Mouse (Mus musculus): ENCODE results near the gene 2010300C02Rik. TPM values are rescaled to one million over a fixed set of nuclear protein-coding genes. Genes with fewer than 3 reads are reported as not detected.

Gene 2010300C02Rik
- total RNA-seq (2021), result 100 to 1,000 TPM; 399 to 415 TPM
- long read RNA-seq, experiment 1, full-length matches to known transcripts, result 126 of 413 reads
- long read RNA-seq, experiment 1, partial matches to known transcripts, result 63 of 413 reads
- long read RNA-seq, experiment 1, other reads (novel, unspliced or antisense), result 224 of 413 reads
- long read RNA-seq, experiment 2, full-length matches to known transcripts, result 197 of 673 reads
- long read RNA-seq, experiment 2, partial matches to known transcripts, result 103 of 673 reads
- long read RNA-seq, experiment 2, other reads (novel, unspliced or antisense), result 373 of 673 reads

DNA sequence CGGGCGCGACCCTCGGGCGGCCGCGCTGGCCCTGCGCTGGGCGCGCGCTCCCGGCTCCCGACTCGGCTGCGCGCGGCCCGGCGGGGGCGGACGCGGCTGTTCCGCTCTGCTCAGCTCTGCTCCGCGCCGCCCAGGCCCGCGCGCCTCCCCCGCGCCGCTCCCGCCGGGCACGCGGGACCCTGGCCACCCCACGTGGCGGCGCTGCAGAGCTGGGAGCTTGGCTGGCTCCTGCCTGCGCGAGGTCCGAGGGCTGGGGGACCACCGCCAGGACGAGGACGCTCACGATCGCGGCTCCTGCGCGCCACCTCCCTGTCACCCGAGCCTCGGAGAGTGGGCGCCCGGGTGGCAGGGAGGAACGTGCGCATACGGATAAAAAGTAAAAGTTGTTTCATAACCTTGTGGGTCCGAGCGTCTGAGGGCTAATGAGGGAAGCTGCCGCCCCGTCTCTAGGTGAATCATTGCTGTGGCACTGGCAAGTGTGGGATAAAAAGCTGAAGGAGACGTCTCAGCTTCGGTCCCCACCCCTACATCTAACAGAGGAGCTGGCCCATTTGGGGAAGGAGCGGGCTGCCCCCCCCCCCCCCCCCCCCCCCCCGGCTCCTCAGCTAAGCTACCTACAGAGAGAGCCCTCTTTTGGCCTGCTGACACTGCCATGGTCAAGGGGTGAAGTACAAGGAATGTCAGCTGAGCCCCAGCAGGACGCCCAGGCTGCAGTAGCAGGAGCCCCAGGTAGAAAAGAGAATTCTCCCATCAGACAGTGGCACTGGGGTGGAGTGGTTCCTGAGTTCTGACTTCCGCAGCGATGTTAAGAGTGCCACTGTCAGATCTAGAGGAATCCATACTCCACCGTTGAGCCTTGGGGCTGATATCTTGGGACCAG is at the start of gene 2010300C02Rik:
TSS of gene 2010300C02Rik (minus strand) at position 325 of the 880 bp plus-strand sequence.
- Histone ChIP-seq H3K27ac (peak within 1 kb of the TSS; percentile 99), H3K4me3 (peak within 1 kb of the TSS; percentile 76)
- TF ChIP-seq CTCF (conservative IDR thresholded peaks at IDR 0.05), result peak; percentile 70
- DNase-seq (ENCODE audit: low spot score in 2 of 2), result peak; percentile 74 to 85

DNA sequence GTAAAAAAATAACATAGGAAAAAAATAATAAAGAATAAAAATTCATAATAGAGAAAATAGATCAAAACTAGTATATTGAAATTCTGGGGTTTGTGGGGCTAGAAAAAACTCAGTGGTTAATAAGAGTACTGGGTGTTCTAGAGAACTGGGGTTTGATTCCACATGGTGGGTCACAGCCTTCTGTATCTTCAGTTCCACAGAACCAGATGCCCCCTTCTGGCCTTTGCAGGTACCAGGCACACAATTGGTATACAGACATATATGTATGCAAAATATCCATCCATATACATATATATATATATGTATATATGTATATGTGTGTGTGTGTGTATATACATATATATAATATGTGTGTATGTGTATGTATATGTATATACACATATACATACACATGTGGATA is 39.5 kb upstream of the 2010300C02Rik start:
- TF ChIP-seq CTCF (conservative IDR thresholded peaks at IDR 0.05), result peak; percentile 68

GRCm38 (mm10) chr1:37744650-37745259 is 24.9 kb upstream of the 2010300C02Rik start:
- Histone ChIP-seq H3K27ac (peak overlapping the region; percentile 87), H3K4me3 (no peak overlapping the region)
- no peak for TF ChIP-seq CTCF (conservative IDR thresholded peaks at IDR 0.05)
- DNase-seq (ENCODE audit: low spot score in 2 of 2), result peak in 1 of 2 experiments; percentile 55

More for the DNA sequence above, 39.5 kb upstream of the 2010300C02Rik start:
- H3K4me3 ChIP-seq, result no peak overlapping the region
- H3K27ac ChIP-seq, result no peak overlapping the region
- DNase-seq (ENCODE audit: low spot score in 2 of 2), result no peak

DNA sequence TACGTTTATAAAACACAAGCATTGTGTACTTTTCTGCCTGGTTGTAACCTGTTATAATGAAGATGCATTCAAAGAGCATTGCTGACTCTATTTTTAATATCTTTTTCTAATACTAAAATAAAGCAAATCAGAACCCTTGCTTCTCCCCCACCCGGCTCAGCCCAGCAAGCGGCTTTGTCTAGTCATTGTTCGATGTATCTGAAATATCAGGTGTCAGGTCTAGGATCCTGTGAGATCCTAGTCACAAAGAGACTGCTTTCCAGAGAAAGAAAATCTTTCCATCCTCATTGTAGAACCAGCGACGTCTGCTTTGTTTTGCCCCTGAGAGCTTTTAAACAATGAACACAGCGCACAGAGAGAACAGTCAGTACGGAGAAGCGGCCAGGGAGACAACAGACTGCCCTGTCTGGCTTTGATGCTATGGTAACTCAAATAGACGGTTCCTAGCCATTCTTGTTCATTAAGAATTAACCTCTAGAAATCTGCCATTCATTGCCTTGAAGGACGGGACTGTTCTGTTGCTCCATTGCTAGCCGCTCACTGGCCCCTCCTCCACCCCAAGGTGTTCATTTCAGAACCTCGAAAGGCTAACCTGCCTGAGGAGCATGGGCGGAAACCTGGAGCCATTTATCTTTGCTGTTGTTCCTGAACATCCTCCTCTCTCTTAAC is 22.9 kb upstream of the 2010300C02Rik start:
- Histone ChIP-seq H3K27ac (peak overlapping the region; percentile 87), H3K4me3 (peak overlapping the region; percentile 24; the same call in 1 of the 2 replicates)
- TF ChIP-seq CTCF (conservative IDR thresholded peaks at IDR 0.05), result no peak
- DNase-seq (ENCODE audit: low spot score in 2 of 2), result no peak

DNA sequence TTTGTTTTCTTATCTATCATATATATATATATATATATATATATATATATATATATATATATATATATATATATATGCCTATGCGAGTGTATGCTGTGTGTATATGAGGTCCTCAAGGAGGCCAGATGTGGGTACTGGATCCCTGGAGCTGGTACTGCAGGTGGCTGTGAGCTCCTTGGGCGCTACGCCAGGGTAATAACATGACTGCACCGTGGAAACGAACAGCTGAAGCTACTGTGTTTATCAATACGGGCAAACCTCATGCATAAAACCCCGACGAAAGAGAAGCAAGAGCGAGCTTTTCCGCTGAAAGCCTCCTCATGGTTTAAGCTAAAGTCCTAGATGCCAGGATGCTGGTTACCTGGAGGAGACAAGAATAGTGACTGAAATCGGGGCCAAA is 22.2 kb upstream of the 2010300C02Rik start:
- peak overlapping the region; percentile 87 for H3K27ac ChIP-seq
- DNase-seq (ENCODE audit: low spot score in 2 of 2), result no peak
- no peak overlapping the region for H3K4me3 ChIP-seq
- no peak for TF ChIP-seq CTCF (conservative IDR thresholded peaks at IDR 0.05)

- no peak overlapping the region for H3K4me3 ChIP-seq
- no peak for TF ChIP-seq CTCF (conservative IDR thresholded peaks at IDR 0.05)
- no peak for DNase-seq (ENCODE audit: low spot score in 2 of 2)
- no peak overlapping the region for H3K27ac ChIP-seq
These were observed 20.4 kb upstream of the 2010300C02Rik start for GRCm38 (mm10) chr1:37740161-37740802.

- no peak for DNase-seq (ENCODE audit: low spot score in 2 of 2)
- H3K27ac ChIP-seq, result no peak overlapping the region
- TF ChIP-seq CTCF (conservative IDR thresholded peaks at IDR 0.05), result no peak
- no peak overlapping the region for H3K4me3 ChIP-seq
These were observed 19.0 kb upstream of the 2010300C02Rik start for GRCm38 (mm10) chr1:37738895-37739294.

- TF ChIP-seq CTCF (conservative IDR thresholded peaks at IDR 0.05), result no peak
- Histone ChIP-seq H3K4me3 (no peak overlapping the region), H3K27ac (no peak overlapping the region)
- DNase-seq (ENCODE audit: low spot score in 2 of 2), result no peak
These were observed 17.2 kb upstream of the 2010300C02Rik start for GRCm38 (mm10) chr1:37737045-37737444.

DNA sequence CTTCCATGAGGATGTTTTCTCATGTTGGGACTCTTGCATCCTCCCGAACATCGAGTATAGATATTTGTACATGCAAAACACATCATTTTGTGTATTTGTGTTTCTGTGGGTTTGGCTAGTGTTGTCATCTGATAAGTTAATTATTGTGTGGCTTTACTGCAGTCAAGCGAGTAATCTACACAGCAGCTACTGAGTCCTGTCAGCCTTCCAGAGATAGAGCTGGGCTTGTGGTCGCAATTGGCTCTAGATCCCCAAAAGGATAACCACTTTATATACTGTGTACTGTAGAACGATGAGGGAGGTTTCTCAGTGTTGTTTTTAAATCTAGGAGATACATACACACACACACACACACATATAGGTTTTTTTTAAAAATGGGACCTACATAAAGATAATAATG is 16.0 kb upstream of the 2010300C02Rik start:
- no peak for DNase-seq (ENCODE audit: low spot score in 2 of 2)
- Histone ChIP-seq H3K4me3 (no peak overlapping the region), H3K27ac (no peak overlapping the region)
- no peak for TF ChIP-seq CTCF (conservative IDR thresholded peaks at IDR 0.05)

GRCm38 (mm10) chr1:37734841-37735240 is 15.0 kb upstream of the 2010300C02Rik start:
- no peak for TF ChIP-seq CTCF (conservative IDR thresholded peaks at IDR 0.05)
- no peak for DNase-seq (ENCODE audit: low spot score in 2 of 2)
- Histone ChIP-seq H3K4me3 (no peak overlapping the region), H3K27ac (no peak overlapping the region)

GRCm38 (mm10) chr1:37729353-37729752 is 9.5 kb upstream of the 2010300C02Rik start:
- TF ChIP-seq CTCF (conservative IDR thresholded peaks at IDR 0.05), result no peak
- no peak for DNase-seq (ENCODE audit: low spot score in 2 of 2)
- H3K27ac ChIP-seq, result no peak overlapping the region

DNA sequence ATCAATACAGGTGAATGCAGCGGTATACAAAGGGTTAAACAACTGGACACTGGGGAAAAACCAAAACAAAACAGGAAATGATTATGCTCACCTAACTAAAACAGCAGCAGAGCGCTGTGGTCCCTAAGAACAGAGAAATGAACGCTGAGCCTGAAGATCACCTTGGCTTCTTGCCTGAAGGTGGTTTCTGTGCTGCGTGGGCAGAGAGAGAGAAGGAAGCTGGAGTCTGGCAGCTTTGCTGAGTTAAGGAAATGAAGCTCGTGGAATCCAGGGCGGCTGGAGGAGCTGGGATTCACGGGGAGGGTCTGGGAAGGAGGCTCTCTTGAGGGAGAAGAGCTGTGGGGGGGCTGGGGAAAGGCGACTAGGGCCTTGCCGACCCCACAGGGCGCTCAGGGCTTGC is 8.2 kb upstream of the 2010300C02Rik start:
- DNase-seq (ENCODE audit: low spot score in 2 of 2), result no peak
- no peak for TF ChIP-seq CTCF (conservative IDR thresholded peaks at IDR 0.05)
- Histone ChIP-seq H3K27ac (peak overlapping the region; percentile 14; the same call in 1 of the 2 replicates), H3K4me3 (no peak overlapping the region)

More at GRCm38 (mm10) chr1:37729353-37729752, 9.5 kb upstream of the 2010300C02Rik start:
- no peak overlapping the region for H3K4me3 ChIP-seq
